Mouse (Mus musculus): Measurements from ENCODE around the gene Snx33. TPM values are rescaled to one million over a fixed set of nuclear protein-coding genes. Genes with fewer than 3 reads are reported as not detected.

Gene Snx33
- total and polyA plus RNA-seq, 3 experiments: 1.7 to 3.2 (median 2.6) TPM

GRCm38 (mm10) chr9:56887581-56887980 is 40.6 kb downstream of the Snx33 start:
- no peak overlapping the region for H3K4me3 ChIP-seq (replicated peaks in 1 of 3; ENCODE audit: low read depth in 2 of 3, low read length in 2 of 3, poor library complexity in 1 of 3)
- dilution Hi-C loops (cut with MboI; ENCODE audit: extremely low pct_ligation_motif_present, extremely low pct_unique_long_range_greater_than_20kb, low sequenced_read_pairs): no loop called here

GRCm38 (mm10) chr9:56886601-56887000 is 41.6 kb downstream of the Snx33 start:
- Histone ChIP-seq H3K27ac (ENCODE audit: insufficient read depth, low read depth) (no peak overlapping the region), H3K9ac (ENCODE audit: insufficient read depth, low read depth) (no peak overlapping the region), H3K4me2 (ENCODE audit: insufficient read depth, low read depth, poor library complexity, severe bottlenecking) (no peak overlapping the region), H3K36me3 (replicated peaks in 1 of 2; ENCODE audit: control insufficient read depth in 1 of 2, insufficient read depth in 1 of 2, low read length in 1 of 2) (no peaks in the 10 kb centered on the region), H3K4me1 (ENCODE audit: control insufficient read depth in 1 of 2, insufficient read depth in 2 of 2) (peaks cover 12 to 19% of the 10 kb centered on the region in 2 experiments; a peak in 3 of 4 replicates), H3K9me3 (replicated peaks; ENCODE audit: low read length) (no peaks in the 10 kb centered on the region), H3K27me3 (replicated peaks) (peaks cover 58% of the 10 kb centered on the region), H3K4me3 (replicated peaks in 1 of 3; ENCODE audit: low read depth in 2 of 3, low read length in 2 of 3, poor library complexity in 1 of 3) (no peak overlapping the region), H3K79me2 (replicated peaks; ENCODE audit: control insufficient read depth, extremely low read depth, insufficient read depth, poor library complexity, severe bottlenecking) (no peaks in the 10 kb centered on the region)
- dilution Hi-C loops (cut with MboI; ENCODE audit: extremely low pct_ligation_motif_present, extremely low pct_unique_long_range_greater_than_20kb, low sequenced_read_pairs) (no loop called here), in situ Hi-C loops (cut with MboI; ENCODE audit: low pct_ligation_motif_present, low pct_unique_long_range_greater_than_20kb, low sequenced_read_pairs) (no loop called here)
- TF ChIP-seq USF1 (IDR thresholded peaks at IDR 0.05; ENCODE audit: low read depth, low read length): no peak
- no peak for TF ChIP-seq UBTF (IDR thresholded peaks at IDR 0.05; ENCODE audit: low read depth, low read length)
- no peak for TF ChIP-seq ZNF384 (IDR thresholded peaks at IDR 0.05; ENCODE audit: low read depth, low read length)
- TF ChIP-seq POLR2A (IDR thresholded peaks at IDR 0.05; ENCODE audit: low read depth, low read length): no peak
- no peak for TF ChIP-seq POLR2AphosphoS2 (IDR thresholded peaks at IDR 0.05; ENCODE audit: low read depth, low read length)
- TF ChIP-seq MXI1 (IDR thresholded peaks at IDR 0.05; ENCODE audit: low read depth, low read length): no peak
- TF ChIP-seq JUND (conservative IDR thresholded peaks at IDR 0.05; ENCODE audit: low read depth, low read length): no peak
- no peak for TF ChIP-seq NELFE (IDR thresholded peaks at IDR 0.05; ENCODE audit: low read depth, low read length)
- no peak for TF ChIP-seq GABPA (IDR thresholded peaks at IDR 0.05; ENCODE audit: insufficient replicate concordance, low read depth, low read length)
- no peak for TF ChIP-seq E2F4 (IDR thresholded peaks at IDR 0.05; ENCODE audit: insufficient replicate concordance, low read depth, low read length)
- no peak for TF ChIP-seq SMC3 (IDR thresholded peaks at IDR 0.05; ENCODE audit: low read depth, low read length)
- TF ChIP-seq ZKSCAN1 (IDR thresholded peaks at IDR 0.05; ENCODE audit: borderline replicate concordance, low read depth, low read length): no peak
- TF ChIP-seq IRF4 (IDR thresholded peaks at IDR 0.05; ENCODE audit: low read depth, low read length): no peak
- no peak for DNase-seq (ENCODE audit: extremely low read depth)

More at GRCm38 (mm10) chr9:56887581-56887980, 40.6 kb downstream of the Snx33 start:
- Histone ChIP-seq H3K4me1 (ENCODE audit: control insufficient read depth in 1 of 2, insufficient read depth in 2 of 2) (peaks cover 11 to 16% of the 10 kb centered on the region in 2 experiments; a peak in 3 of 4 replicates), H3K9me3 (replicated peaks; ENCODE audit: low read length) (no peaks in the 10 kb centered on the region), H3K27ac (ENCODE audit: insufficient read depth, low read depth) (no peak overlapping the region), H3K36me3 (replicated peaks in 1 of 2; ENCODE audit: control insufficient read depth in 1 of 2, insufficient read depth in 1 of 2, low read length in 1 of 2) (no peaks in the 10 kb centered on the region), H3K79me2 (replicated peaks; ENCODE audit: control insufficient read depth, extremely low read depth, insufficient read depth, poor library complexity, severe bottlenecking) (no peaks in the 10 kb centered on the region), H3K27me3 (replicated peaks) (peaks cover 56% of the 10 kb centered on the region), H3K4me2 (ENCODE audit: insufficient read depth, low read depth, poor library complexity, severe bottlenecking) (no peak overlapping the region), H3K9ac (ENCODE audit: insufficient read depth, low read depth) (no peak overlapping the region)
- TF ChIP-seq TCF12 (IDR thresholded peaks at IDR 0.05; ENCODE audit: low read depth, low read length): no peak
- no peak for TF ChIP-seq IRF4 (IDR thresholded peaks at IDR 0.05; ENCODE audit: low read depth, low read length)
- TF ChIP-seq NRF1 (IDR thresholded peaks at IDR 0.05; ENCODE audit: low read depth, low read length): no peak
- TF ChIP-seq MAZ (IDR thresholded peaks at IDR 0.05; ENCODE audit: low read depth, low read length): no peak
- no peak for TF ChIP-seq ELF1 (IDR thresholded peaks at IDR 0.05; ENCODE audit: low read depth, low read length)
- TF ChIP-seq TBP (conservative IDR thresholded peaks at IDR 0.05; ENCODE audit: low read depth, low read length): no peak
- TF ChIP-seq ETS1 (conservative IDR thresholded peaks at IDR 0.05; ENCODE audit: low read depth, low read length): no peak
- no peak for TF ChIP-seq CHD2 (IDR thresholded peaks at IDR 0.05; ENCODE audit: low read length)
- no peak for TF ChIP-seq MYC (IDR thresholded peaks at IDR 0.05; ENCODE audit: low read depth, low read length)
- no peak for TF ChIP-seq CTCF (conservative IDR thresholded peaks at IDR 0.05 in 1 of 2, IDR thresholded peaks at IDR 0.05 in 1 of 2; ENCODE audit: low read depth in 2 of 2, low read length in 2 of 2)
- no peak for DNase-seq (ENCODE audit: extremely low read depth)
- in situ Hi-C loops (cut with MboI; ENCODE audit: low pct_ligation_motif_present, low pct_unique_long_range_greater_than_20kb, low sequenced_read_pairs): no loop called here

Data from CH12.LX (cell line).